Mouse (Mus musculus): Measurements from ENCODE around the gene Clip2. TPM values are rescaled to one million over a fixed set of nuclear protein-coding genes. Genes with fewer than 3 reads are reported as not detected.

The Clip2 gene
- total and polyA plus RNA-seq, 2 experiments from 2014 or later: 13.1 to 153 TPM

- no peak for DNase-seq (ENCODE audit: low spot score)
- H3K27ac ChIP-seq (ENCODE audit: low read depth, low read length): no peak overlapping the region
Observed at GRCm38 (mm10) chr5:134568030-134568429, 15.8 kb upstream of the Clip2 start.

GRCm38 (mm10) chr5:134567445-134567844 is 15.2 kb upstream of the Clip2 start:
- DNase-seq (ENCODE audit: low spot score) (no peak), ATAC-seq (ENCODE audit: low FRiP score) (no peak)
- Histone ChIP-seq H3K9me3 (ENCODE audit: low read length) (no peaks in the 10 kb centered on the region), H3K9ac (replicated peaks; ENCODE audit: low read length, poor library complexity, severe bottlenecking) (no peak overlapping the region), H3K4me2 (ENCODE audit: low read depth, low read length, poor library complexity, severe bottlenecking) (no peak overlapping the region), H3K27ac (ENCODE audit: low read depth, low read length) (no peak overlapping the region), H3K4me1 (ENCODE audit: insufficient read depth, low read length) (no peaks in the 10 kb centered on the region), H3K4me3 (ENCODE audit: low read depth, low read length) (no peak overlapping the region), H3K36me3 (ENCODE audit: insufficient read depth, low read length) (no peaks in the 10 kb centered on the region), H3K27me3 (ENCODE audit: insufficient read depth, low read length) (no peaks in the 10 kb centered on the region)
- no peak for TF ChIP-seq CTCF (IDR thresholded peaks at IDR 0.05)
- WGBS: 92% methylated on average over 4 of the region's 4 CpGs

More at GRCm38 (mm10) chr5:134568030-134568429, 15.8 kb upstream of the Clip2 start:
- no peak overlapping the region for H3K4me3 ChIP-seq (ENCODE audit: low read depth, low read length)
- ATAC-seq (ENCODE audit: low FRiP score): no peak
- TF ChIP-seq CTCF (IDR thresholded peaks at IDR 0.05): no peak
- H3K9me3 ChIP-seq (ENCODE audit: low read length): no peaks in the 10 kb centered on the region
- H3K4me1 ChIP-seq (ENCODE audit: insufficient read depth, low read length): 0 out of 2 replicates have a peak, but pooled peaks cover 3% of the 10 kb centered on the region
- no peak overlapping the region for H3K9ac ChIP-seq (replicated peaks; ENCODE audit: low read length, poor library complexity, severe bottlenecking)
- H3K27me3 ChIP-seq (ENCODE audit: insufficient read depth, low read length): no peaks in the 10 kb centered on the region
- WGBS: 61% methylated on average over 3 of the region's 3 CpGs
- H3K4me2 ChIP-seq (ENCODE audit: low read depth, low read length, poor library complexity, severe bottlenecking): no peak overlapping the region
- no peaks in the 10 kb centered on the region for H3K36me3 ChIP-seq (ENCODE audit: insufficient read depth, low read length)

- Histone ChIP-seq H3K27ac (ENCODE audit: low read depth, low read length) (no peak overlapping the region), H3K4me2 (ENCODE audit: low read depth, low read length, poor library complexity, severe bottlenecking) (no peak overlapping the region), H3K27me3 (ENCODE audit: insufficient read depth, low read length) (no peaks in the 10 kb centered on the region), H3K9me3 (ENCODE audit: low read length) (no peaks in the 10 kb centered on the region), H3K9ac (replicated peaks; ENCODE audit: low read length, poor library complexity, severe bottlenecking) (no peak overlapping the region), H3K4me1 (ENCODE audit: insufficient read depth, low read length) (no peaks in the 10 kb centered on the region), H3K36me3 (ENCODE audit: insufficient read depth, low read length) (no peaks in the 10 kb centered on the region), H3K4me3 (ENCODE audit: low read depth, low read length) (no peak overlapping the region)
- WGBS: 93% methylated on average over 6 of the region's 6 CpGs
- no peak for DNase-seq (ENCODE audit: low spot score)
- no peak for TF ChIP-seq CTCF (IDR thresholded peaks at IDR 0.05)
- no peak for ATAC-seq (ENCODE audit: low FRiP score)
Observed at GRCm38 (mm10) chr5:134565696-134566095, 13.5 kb upstream of the Clip2 start.

DNA sequence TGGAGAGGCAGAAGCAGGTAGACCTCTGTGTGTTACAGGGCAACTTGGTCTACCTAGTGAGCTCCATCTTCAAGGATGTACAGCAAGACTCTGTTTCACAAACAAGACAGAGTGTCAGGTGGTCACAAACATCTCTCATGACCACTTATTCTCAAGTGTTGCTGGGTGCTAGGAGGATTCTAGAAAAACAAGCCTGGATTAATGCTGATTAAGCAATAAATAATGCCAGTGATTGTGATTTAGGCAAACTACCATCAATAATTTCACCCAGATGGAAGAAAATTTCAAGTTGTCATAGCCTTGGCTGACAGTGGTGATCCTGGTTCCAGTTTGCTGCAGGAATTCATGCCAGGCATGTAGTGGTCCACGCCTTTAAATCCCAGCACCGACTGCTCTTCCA is 12.0 kb upstream of the Clip2 start:
- Histone ChIP-seq H3K4me3 (ENCODE audit: low read depth, low read length) (no peak overlapping the region), H3K27ac (ENCODE audit: low read depth, low read length) (no peak overlapping the region), H3K9me3 (ENCODE audit: low read length) (no peaks in the 10 kb centered on the region), H3K4me2 (ENCODE audit: low read depth, low read length, poor library complexity, severe bottlenecking) (no peak overlapping the region), H3K4me1 (ENCODE audit: insufficient read depth, low read length) (no peaks in the 10 kb centered on the region), H3K27me3 (ENCODE audit: insufficient read depth, low read length) (no peaks in the 10 kb centered on the region), H3K9ac (replicated peaks; ENCODE audit: low read length, poor library complexity, severe bottlenecking) (no peak overlapping the region), H3K36me3 (ENCODE audit: insufficient read depth, low read length) (no peaks in the 10 kb centered on the region)
- ATAC-seq (ENCODE audit: low FRiP score): no peak
- 100% methylated on average over 2 of the region's 2 CpGs for WGBS
- no peak for TF ChIP-seq CTCF (IDR thresholded peaks at IDR 0.05)
- no peak for DNase-seq (ENCODE audit: low spot score)

DNA sequence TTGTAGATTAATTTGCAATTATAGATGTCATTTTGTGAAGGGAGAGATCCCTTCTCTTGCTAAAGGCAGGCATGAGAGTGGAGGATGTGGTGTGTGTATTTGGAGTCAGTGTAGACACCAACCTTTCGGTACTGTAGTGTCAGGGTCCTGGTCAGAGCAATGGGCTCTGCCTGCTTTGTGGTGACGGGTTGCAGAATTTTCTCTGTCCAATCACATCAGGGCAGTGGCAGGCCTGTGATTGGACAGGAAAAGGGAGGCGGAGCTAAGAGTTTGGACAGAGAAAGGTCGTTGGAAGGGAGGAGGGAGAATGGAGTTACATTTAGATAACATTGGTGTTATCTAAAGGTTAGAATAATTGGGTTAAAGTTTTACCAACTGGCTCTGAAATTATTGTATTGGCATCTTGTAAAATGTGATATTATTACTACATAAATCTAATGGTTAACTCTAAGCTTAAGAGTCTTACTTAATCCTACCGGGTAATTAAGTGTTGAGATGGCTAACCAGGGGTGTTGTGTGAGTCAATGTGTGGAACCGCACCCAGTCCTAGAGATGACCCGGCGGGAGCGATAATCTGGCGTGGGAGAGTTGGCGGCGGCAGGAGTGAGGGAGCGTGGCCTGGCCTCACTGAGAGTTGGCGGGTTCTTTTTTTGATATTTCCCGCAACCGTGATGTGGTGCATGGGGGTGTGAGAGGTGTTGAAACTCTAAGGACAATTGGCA is 8.4 kb upstream of the Clip2 start:
- ATAC-seq (ENCODE audit: low FRiP score): no peak
- 81% methylated on average over 16 of the region's 16 CpGs for WGBS
- DNase-seq (ENCODE audit: low spot score): no peak
- no peak overlapping the region for H3K4me3 ChIP-seq (ENCODE audit: low read depth, low read length)
- TF ChIP-seq CTCF (IDR thresholded peaks at IDR 0.05): no peak
- no peaks in the 10 kb centered on the region for H3K36me3 ChIP-seq (ENCODE audit: insufficient read depth, low read length)
- no peaks in the 10 kb centered on the region for H3K27me3 ChIP-seq (ENCODE audit: insufficient read depth, low read length)
- no peak overlapping the region for H3K4me2 ChIP-seq (ENCODE audit: low read depth, low read length, poor library complexity, severe bottlenecking)
- no peak overlapping the region for H3K27ac ChIP-seq (ENCODE audit: low read depth, low read length)
- no peak overlapping the region for H3K9ac ChIP-seq (replicated peaks; ENCODE audit: low read length, poor library complexity, severe bottlenecking)
- H3K4me1 ChIP-seq (ENCODE audit: insufficient read depth, low read length): no peaks in the 10 kb centered on the region
- H3K9me3 ChIP-seq (ENCODE audit: low read length): no peaks in the 10 kb centered on the region

DNA sequence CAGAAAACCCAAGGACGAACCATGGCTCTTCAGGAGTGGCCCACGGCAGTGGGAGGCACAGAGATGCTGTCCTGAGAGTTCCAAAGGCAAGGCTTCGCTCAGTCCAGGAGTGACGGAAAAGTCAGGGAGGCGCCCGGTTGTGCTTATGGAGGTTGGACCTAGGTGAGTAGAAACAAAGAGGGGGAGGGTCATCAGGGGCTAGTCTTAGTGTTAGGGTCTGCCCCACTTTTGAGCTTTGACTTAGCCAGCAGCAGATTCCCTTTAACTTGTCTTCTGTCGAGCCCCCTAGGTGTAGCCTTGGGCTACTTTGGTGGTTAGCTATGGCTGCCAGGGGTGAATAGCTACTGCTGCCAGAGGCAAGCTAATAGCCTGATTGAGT is 7.8 kb upstream of the Clip2 start, which contains the start of gene Syna:
Gene Syna, minus strand, starts transcription at position 101 of the 379 bp plus-strand sequence.
- H3K36me3 ChIP-seq (ENCODE audit: insufficient read depth, low read length): no peaks in the 10 kb centered on the region
- H3K9me3 ChIP-seq (ENCODE audit: low read length): no peaks in the 10 kb centered on the region
- no peak for TF ChIP-seq CTCF (IDR thresholded peaks at IDR 0.05)
- no peak within 1 kb of the TSS for H3K9ac ChIP-seq (replicated peaks; ENCODE audit: low read length, poor library complexity, severe bottlenecking)
- DNase-seq (ENCODE audit: low spot score) (no peak), ATAC-seq (ENCODE audit: low FRiP score) (no peak)
- H3K4me1 ChIP-seq (ENCODE audit: insufficient read depth, low read length): 0 out of 2 replicates have a peak, but pooled peaks cover 4% of the 10 kb centered on the region
- H3K27me3 ChIP-seq (ENCODE audit: insufficient read depth, low read length): no peaks in the 10 kb centered on the region
- no peak within 1 kb of the TSS for H3K4me2 ChIP-seq (ENCODE audit: low read depth, low read length, poor library complexity, severe bottlenecking)
- WGBS: 92% methylated on average over 7 of the region's 7 CpGs
- no peak within 1 kb of the TSS for H3K27ac ChIP-seq (ENCODE audit: low read depth, low read length)
- no peak within 1 kb of the TSS for H3K4me3 ChIP-seq (ENCODE audit: low read depth, low read length)

Measured in midbrain, postnatal 0 days (tissue).